Mouse (Mus musculus) testis, postnatal 10 days (tissue): ENCODE measurements around the gene Nat10.

Experiments used
- DNase-seq: peaks from one replicate; pipeline ENCODE4 v3.0.0; 2021; ENCODE audit warnings: low spot score

Nat10 gene

DNA sequence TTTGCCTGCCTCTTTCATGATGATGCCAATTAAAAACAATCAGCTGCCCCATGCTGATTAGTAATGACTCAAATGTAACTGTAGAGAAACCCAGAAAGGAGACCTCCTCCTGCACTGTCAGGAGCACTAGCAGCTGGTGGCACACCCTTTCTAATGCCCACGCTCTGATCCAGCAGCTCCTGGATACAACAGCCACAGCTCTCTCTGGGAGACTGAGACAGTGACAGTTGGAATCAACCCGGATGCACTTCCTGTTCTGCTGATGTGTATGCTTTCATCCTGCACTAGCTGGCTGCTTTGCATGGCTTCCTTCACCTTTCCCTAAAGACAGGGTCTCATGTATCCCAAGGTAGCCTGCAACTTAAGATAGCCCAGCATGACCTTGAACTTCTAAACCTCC lies 15.0 kb downstream of the Nat10 start:
- DNase-seq = peak; percentile 23

DNA sequence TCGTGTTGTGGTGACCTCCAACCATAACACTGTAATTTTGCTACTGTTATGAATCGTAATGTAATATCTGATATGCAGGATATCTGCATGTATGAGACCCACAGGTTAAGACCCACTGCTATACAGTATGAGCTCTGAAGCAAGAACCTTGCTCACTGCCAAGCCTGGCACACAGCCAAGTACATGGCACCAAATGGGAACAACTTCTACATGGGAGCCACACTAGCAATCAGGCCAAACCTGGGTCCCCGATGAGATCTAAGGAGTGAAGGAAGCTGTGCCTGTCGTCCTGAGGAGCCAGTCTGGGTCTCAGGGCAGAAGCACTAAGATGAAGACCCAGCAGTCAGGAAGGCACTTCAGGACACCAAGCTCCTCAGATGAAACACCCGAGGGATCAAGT lies 15.6 kb downstream of the Nat10 start:
- DNase-seq = peak; percentile 53

DNA sequence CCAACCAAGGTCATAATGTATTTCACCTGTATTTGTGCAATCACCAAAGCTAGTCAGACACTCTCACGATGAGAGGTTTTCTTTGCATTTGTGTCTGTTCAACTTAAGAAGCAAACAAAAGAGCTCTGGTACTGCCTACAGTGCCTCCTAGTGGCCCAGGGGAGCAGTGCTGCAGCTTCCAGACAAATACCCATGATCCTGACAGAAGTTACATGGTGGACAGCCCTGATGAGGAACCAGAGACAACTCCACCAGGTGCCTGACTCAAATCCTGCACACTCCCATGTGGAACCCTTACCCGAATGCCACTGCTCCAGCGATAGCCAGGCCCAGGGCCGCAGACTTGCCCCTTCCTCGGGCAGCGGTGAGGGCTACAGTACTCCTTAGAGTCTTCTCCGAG lies 17.1 kb downstream of the Nat10 start:
- peak; percentile 81 for DNase-seq

DNA sequence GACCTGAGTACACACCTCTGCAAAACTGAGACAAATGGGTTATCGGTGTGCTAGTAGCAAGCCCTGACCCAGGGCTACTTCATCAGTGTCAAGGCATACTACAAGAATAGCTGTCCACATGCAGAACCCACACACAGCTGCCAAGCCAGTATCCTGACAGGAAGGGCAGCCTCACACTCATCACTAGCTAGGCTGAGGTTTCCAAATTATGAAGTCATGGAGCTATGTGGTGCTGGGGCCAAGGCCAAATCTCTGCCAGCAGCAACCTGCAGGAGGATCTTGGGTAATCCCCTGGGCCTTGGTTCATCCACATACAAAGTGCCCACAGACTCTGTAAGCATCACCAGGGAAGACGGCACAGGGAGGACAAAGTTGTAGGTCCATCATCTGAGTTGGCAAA lies 17.5 kb downstream of the Nat10 start:
- DNase-seq = peak; percentile 27

DNA sequence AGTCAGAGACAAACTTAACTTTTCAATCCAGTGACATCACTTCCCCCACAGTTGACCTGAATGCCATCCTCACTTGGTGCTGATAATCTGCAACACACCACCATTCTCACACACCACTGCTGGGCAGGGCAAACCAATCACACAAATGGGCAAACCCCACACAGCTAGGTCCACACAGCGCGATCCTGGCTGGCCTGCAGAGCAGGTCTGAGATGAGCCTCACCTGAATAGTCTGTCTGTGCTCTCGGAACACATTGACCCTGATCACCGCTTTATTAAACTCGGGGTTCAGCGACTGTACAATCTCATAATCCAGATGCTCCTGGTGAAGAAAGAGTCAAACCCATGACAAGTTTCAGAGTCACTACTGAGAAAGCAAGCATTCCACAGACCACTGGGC lies 18.2 kb downstream of the Nat10 start:
- peak; percentile 32 for DNase-seq

DNA sequence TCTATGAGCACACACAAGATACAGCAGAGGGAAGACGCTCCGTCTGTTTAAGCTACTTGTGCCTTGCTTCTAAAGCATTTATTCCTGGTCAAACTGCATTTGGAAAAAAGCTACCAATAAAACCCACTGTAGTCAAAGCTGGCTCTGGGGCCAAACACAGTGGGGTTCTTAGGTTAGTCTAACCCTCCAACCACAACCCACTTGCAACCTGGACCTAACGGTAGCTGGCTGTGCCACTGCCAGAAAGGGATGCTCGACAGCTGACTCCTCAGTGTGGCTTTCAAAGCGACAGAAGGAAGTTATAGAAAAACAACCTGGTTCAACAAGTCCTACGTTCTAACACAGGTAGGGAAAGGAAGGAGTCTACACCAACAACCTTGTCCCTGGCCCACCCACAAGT lies 29.6 kb downstream of the Nat10 start:
- DNase-seq = no peak

DNA sequence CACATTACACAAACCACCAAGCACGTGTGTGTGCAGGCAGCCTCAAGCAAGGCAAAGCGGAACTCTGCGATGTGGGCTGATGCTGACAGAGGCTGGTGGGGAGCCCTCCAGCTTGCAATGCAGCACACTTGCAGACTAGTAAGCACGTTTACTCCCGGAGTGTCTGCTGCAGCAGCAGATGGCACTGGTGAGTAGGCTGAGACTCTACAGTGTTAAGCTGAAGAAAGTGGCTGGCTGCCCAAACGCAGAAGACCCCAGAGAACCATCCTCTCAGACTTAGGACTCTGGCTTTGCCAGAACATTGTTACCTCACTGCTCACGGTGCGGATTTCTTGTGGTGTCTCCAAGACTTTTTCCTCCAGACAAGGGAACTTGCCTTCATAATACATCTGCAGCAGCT lies 30.1 kb downstream of the Nat10 start:
- no peak for DNase-seq

DNA sequence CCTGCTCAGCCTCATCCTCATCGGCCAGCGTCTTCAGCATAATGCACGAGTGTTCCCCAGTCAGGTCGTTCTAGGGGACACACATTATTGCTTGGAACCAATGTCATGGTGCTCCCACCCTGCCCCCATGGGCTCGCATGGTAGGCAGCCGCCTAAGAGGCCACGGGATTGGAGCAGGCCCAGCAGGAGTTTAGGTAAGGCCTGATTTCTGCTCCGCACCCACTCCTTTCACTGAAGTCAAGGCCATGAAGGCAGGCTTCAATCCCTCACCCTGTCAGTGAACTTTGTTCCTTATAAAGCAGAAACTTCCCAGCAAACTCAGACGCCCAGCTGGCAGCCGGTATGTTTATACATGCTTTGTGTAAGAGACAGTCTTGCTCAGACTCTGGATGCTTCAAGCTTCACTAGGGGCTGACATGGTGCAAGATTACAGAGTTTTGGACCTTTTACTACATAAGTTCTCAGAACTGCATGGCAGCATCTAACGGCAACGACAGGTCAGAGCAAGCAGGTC lies 33.0 kb downstream of the Nat10 start:
- DNase-seq = no peak

DNA sequence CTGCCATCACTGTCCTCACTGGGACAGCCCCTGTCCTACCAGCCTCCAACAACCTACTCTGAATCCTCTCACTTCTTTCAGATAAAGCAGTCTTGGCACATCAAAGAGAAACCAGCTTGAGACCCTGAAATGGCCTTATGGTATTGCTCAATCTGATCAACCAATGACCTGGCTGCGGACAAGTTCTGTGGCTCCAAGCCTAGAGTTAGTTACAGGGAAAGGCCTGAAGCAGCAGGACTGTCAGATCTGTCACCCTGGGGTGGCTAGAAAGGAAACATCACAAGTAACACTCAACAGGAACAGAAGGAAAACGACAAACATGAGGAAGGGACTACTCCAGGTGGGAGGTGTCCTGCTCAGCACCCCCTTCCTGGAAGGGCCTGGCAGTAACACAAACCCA lies 36.5 kb downstream of the Nat10 start:
- no peak for DNase-seq

DNA sequence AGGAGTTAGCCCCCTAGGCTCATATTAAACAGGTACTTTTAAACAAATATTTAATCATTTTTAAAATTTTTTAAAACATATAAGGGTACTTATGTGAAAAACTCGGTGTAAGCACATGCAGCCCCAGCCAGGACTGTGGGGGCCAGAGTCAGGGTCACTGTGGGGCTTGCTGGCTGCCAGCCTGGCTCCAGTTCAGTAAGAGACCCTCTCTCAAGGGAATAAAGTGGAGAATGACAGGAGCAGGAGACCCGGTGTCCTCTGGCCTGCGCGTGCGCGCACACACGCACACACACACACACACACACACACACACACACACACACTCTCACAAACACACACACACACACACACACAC lies 41.8 kb downstream of the Nat10 start:
- DNase-seq = no peak

DNA sequence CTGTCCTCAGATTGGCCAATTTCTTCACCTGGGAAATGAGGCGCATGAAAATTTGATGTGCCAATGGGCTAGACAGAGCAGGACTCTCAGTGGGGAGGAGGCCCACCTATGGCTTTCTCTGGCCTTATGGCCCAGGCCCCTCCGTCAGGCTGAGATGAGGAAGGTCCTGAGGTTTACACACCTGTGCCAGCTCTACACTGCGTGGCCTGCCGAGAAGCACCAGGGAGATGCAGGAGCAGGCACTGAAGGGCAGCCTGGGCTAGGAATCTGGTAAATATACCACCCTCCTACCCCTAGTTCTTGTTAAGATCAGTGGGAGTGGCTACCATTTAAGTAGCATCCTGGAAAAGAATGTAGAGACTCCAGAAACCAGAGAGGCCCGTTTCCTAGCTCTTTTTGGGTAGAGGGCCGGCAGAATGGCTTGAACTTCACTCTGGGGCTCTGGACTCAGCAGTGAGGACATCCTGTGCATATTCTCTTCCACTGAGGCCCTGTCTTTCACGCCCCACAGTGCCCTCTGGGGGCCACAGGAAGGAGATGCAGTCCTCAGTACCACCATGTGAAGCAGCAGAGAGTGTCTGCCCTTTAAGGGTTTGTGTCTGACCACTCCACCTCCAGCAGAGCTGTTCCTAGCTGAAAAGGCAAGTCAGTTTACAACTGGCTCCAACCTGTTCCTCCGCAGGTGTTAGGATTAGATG lies 42.3 kb downstream of the Nat10 start:
- peak; percentile 83 for DNase-seq

DNA sequence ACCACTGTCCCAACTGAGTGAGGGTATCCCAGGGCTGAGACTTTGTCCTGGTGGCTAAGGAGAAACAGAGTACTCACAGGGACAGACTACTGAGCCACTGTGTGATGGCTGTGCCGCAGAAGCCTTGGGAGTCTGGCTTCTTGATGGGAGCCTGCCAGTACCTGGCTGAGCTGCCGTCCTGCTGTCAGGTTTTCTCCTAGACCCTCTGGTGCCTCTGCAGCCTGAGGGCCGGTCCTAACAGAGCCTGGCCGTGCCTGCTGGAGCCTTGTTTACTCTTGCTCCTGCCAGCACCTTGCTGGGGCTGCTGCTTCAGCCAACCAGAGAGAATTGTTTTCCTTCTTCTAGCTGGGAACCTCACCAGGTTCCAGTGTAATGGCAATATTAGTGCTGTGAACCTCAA lies 46.7 kb downstream of the Nat10 start:
- no peak for DNase-seq

DNA sequence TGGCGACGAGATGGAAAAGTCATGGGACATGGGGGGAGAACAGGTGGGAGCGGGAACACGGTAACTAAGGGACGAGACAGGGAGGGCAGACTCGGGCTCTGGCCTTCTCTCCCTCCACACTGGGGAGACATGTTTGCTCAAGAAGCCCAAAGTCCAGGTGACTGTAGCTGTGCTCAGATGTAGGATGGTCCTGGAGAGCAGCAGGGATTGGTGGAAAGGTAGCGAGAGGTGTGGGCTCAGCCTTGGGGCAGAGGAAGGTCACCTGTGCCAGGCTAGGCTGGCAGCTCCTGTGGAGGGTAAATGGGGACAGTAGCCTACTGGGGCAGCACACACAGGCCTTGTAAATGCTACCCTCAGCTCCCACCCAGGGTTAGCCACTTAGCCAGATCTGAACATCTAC lies 47.2 kb downstream of the Nat10 start:
- DNase-seq = no peak

DNA sequence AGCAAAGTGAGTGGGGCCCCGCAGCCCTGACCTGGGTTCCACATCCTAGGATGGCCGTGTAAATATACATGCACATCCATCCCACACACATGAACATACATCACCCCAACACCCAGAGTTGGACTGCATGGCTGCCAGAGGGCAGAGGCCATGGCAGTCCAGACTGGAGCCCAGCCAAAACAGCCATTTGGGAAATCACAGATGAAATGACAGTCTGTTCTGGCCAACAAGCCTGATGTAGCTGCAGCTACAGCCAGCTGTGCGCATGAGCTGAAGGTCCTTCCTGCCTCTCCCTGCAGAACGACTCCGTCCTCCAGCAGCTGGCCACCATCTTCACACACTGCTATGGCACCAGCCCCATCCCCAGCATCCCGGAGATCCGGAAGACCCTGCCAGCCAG lies 50.2 kb downstream of the Nat10 start:
- peak; percentile 55 for DNase-seq

DNA sequence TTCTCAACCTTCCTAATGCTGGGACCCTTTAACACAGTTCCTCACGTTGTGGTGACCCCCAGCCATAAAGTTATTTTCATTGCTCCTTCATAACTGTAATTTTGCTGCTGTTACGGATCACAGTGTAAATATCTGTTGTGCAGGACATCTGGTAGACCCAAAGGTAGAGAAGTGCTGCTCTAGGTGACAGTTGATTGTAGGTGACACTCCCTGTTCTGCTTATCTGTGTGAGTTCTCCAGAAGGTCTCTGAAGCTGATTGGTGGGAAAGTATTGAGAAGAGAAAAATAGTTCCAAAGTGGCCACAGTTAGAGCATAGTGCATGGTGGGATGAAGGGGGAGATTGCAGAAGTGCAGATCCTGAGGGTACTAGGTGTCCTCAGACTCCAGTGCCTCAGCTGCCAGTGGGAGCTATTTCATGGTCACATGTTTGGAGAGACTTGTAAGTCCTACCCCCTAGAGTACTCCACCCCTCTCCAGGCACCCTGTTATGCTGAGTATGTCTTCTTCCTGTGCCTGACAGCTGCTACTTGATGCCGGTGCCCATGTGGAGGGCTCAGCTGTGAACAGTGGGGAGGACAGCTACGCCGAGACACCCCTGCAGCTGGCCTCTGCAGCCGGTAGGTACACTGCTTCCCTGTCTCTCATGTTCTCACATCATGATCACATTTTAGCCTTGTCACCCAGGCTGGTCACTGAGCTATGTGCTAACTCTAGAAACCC lies 53.9 kb downstream of the Nat10 start:
- no peak for DNase-seq

DNA sequence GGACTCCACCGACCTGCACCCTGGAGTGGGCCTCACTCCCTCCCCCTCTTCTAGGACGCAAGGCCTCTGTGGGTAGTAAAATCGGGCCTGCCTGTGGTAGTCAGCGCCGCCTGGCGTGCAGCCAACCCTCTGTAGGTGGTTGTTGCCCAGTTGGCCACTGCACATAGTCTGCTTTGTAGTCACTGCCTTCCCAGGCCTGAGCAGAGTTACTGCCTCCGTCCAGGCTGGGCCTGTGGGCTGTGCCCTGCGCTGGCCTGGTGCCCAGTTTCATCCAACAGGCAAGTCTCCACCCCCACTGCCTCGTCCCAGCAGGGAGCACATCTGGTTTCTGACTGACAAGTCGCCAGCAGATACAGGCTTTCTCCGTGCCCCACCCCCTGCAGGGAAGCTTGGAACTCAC lies 54.8 kb downstream of the Nat10 start:
- peak; percentile 93 for DNase-seq

DNA sequence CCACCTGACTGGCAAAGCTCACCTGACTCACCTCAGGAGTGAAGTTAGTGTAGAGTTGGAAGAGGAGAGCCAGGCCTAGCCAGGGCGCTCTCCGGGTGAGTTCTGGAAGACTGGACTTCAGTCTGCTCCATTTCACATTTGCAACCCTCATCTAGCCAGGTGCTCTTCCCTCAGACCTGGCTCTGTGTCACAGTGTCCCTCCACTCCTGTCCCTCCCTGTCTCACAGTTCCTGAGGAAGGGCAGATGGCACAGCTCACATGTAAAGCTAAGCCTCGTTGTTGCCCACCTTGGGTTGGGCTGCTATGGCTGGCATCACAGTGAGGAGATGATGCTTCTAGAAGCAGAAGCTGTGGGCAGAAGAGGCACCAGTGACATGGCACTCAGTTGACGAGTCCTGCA lies 55.2 kb downstream of the Nat10 start:
- no peak for DNase-seq

DNA sequence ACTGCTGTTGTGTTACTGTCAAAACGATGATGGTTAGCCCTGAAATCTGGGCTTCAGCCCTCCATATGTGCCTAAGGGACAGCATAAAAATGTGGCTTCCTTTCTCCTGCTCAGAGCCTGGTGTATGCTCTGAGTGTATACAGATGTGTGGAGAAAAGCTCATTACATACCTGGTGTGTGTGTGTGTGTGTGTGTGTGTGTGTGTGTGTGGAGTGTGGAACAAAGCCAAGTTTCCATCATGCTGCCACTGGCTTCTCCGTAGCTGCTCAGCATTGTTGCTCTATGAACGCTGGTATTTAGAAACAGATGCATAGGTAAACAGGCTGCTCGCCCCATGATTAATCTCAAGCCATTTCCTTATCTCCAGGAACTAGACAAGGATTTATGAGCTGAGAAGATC lies 57.2 kb downstream of the Nat10 start:
- no peak for DNase-seq

DNA sequence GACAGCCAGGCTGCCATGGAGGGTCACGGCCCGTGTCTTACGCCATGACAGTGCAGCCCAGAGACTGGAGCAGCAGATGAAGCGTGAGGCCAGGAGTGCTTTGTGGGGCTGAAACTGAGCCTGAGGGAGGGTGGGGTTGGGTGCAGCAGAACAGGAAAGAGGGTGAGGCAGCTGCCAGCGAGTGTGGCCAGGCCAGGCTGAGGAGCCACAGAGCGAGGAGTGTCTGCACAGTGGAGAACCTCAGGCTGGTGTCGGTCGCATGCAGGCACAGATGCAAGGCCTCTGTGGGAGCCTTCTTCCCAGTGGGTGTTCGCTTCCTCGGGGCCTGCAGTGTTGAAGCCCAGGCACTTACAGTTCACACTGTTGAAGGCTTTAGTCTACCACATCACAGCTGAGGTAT lies 57.7 kb downstream of the Nat10 start:
- no peak for DNase-seq

DNA sequence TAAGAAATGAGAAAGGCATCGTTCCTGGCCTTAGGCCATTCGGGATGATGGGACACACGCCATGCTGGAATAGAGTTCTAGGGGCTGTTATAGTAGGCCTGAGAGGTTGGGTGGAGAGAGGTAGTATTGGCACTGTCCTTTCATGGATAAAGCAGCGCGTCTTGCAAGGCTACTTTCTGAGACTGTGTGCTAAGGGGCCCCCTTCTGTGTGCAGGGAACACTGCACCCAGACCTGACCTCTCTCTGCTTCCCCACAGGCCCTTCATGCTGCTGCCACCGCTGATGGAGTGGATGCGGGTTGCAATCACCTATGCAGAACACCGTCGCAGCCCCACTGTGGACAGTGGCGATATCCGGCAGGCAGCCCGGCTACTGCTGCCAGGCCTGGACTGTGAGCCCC lies 60.6 kb downstream of the Nat10 start:
- no peak for DNase-seq

DNA sequence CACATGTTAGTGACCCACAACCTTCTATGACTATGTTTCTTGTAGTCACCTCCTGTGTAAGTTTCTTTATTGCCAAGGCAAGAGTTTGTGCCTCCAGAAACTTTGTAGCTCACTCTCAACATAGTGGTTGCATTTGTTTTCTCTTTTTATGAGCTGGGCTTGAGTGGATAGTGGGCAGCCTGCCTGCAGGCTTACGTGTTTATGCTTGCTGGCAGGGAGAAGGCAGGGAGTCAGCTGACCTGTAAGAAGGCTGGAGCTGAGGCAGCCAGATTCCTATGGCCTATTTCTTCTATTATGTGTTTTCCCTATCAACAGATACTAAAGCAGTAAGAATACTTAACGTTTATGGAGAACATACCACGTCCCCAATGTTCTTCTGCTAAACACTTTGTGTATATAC lies 64.9 kb downstream of the Nat10 start:
- DNase-seq = no peak

DNA sequence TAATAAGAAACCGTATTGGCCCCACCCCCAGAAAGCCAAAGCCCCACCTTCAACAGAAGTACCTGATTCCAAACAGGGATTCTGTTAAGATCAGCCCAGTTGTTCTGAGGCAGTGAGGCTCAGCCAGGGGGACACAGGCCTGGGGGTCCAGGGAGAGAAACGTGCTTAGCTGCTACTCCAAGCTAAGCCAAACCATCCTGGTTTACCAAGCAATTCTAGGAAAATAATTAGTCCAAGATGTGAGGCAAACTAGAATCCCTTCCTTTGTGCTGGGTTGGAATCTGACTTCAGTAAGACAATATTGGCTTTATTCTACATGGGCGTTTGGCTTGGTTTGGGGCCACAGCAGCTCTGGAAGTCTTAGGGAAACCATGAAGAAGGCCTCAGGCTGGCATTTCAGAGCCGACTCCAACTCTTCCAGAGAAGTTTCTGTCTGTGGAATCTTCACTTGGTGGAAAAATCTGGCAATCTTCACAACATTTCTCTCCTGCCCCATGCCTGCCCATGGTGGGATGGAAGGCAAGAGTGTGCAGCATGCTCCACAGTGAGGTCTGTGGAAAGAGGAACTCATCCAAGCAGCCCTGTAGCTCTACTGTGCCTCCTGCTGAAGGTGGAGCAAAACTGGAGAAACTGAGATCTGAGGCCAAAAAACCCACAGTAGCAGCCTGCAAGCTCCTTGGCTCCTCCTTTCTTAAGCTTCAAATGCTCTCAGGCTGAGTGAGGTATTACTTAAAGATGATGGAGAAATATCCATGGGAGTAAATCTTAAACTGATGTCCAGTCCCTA lies 66.1 kb downstream of the Nat10 start:
- DNase-seq = no peak

DNA sequence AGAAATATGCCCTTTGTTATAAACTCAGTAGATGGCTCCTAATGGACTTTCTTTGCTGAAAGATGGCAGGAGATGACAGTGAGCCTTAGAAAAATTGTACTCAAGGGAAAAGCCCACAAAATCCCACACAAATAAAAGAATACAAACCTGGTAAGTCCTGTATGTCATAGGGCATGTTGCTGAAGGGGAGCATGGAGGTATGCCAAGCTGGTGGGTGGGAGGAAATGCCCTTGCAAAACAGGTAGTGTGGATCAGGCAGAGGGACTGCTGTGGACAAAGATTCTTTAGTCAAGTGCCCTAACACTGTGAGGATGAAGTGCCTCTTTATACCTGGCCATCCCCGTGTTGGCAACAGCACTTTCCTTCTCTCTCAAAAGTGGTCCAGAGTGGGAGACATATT lies 68.3 kb downstream of the Nat10 start:
- DNase-seq = no peak
